In the genomic region with DNA sequence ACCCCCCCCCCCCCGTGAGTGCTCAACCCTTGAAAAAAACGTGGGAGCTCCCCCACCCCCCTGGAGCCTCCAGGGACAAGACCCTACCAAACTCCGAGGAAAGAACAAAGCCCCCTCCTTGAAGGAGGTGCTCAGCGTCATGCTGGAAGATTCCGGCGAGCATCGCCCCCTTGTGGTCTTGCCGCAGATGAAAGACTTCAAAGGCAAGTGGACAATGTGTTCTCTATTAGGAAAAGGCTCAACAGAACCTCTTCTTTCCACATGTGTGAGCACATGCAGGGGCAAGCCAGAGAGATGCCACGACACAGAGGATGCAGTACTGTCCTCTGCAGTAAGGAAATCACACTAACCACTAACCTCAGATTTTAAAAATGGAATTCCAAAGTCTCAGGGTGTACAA, we compare ENCODE assay signal across 8 mouse cellular contexts. TPM values are rescaled to one million over a fixed set of nuclear protein-coding genes. Genes with fewer than 3 reads are reported as not detected.
DNase-seq lines count a peak whose midpoint lies in the region; ATAC-seq and TF ChIP-seq lines count a peak whose summit lies in the region.

No protein-coding gene starts in this region.

- TF ChIP-seq CTCF in liver, adult 2 months (IDR thresholded peaks at IDR 0.05; ENCODE audit: low read depth, low read length), result peak; percentile 86

- TF ChIP-seq POLR2A in liver, adult 2 months (IDR thresholded peaks at IDR 0.05; ENCODE audit: extremely low read depth, insufficient read depth, low read length), result no peak

- H3K4me1 ChIP-seq in liver, adult 2 months (ENCODE audit: control insufficient read depth, insufficient read depth, low read length), result no peaks in the 10 kb centered on the region
- no peaks in the 10 kb centered on the region for H3K4me1 ChIP-seq in liver, embryonic 12.5 days
- peaks cover 6% of the 10 kb centered on the region; the same call in 1 of the 2 replicates for H3K4me1 ChIP-seq in neural tube, embryonic 11.5 days (ENCODE audit: control insufficient read depth, insufficient read depth, low read length)

- intact Hi-C loops in left cerebral cortex, postnatal 4 days (cut with DNase I), result loop anchor here (5.0 kb wide), 1 partner anchor 183 kb away; no protein-coding TSS in a partner anchor

- no peaks in the 10 kb centered on the region for H3K9me3 ChIP-seq in liver, embryonic 12.5 days (replicated peaks)
- H3K9me3 ChIP-seq in neural tube, embryonic 11.5 days (ENCODE audit: control insufficient read depth, low read length), result no peaks in the 10 kb centered on the region

- no peaks in the 10 kb centered on the region for H3K79me2 ChIP-seq in liver, adult 2 months (ENCODE audit: control insufficient read depth, insufficient read depth, low read length)

- WGBS in liver, adult 2 months, result 3% methylated on average over 9 of the region's 9 CpGs
- WGBS in liver, embryonic 12.5 days (ENCODE audit: insufficient replicate concordance), result 5% methylated on average over 9 of the region's 9 CpGs
- WGBS in neural tube, embryonic 11.5 days, result 0% methylated on average over 9 of the region's 9 CpGs

- H3K4me3 ChIP-seq in liver, adult 2 months (ENCODE audit: insufficient read depth, low read depth, low read length), result no peak overlapping the region
- H3K4me3 ChIP-seq in liver, embryonic 12.5 days, result no peak overlapping the region
- H3K4me3 ChIP-seq in neural tube, embryonic 11.5 days (ENCODE audit: low read depth, low read length), result no peak overlapping the region

- H3K4me2 ChIP-seq in liver, embryonic 12.5 days, result no peak overlapping the region
- peak overlapping the region; percentile 39 for H3K4me2 ChIP-seq in neural tube, embryonic 11.5 days (ENCODE audit: low read depth)

- no peaks in the 10 kb centered on the region for H3K36me3 ChIP-seq in liver, adult 2 months (ENCODE audit: control insufficient read depth, insufficient read depth, low read length)
- no peaks in the 10 kb centered on the region for H3K36me3 ChIP-seq in liver, embryonic 12.5 days
- H3K36me3 ChIP-seq in neural tube, embryonic 11.5 days (ENCODE audit: control insufficient read depth, insufficient read depth, low read length), result no peaks in the 10 kb centered on the region

- ATAC-seq in liver, embryonic 12.5 days, result no peak
- peak; percentile 72 for ATAC-seq in neural tube, embryonic 11.5 days (ENCODE audit: insufficient read depth, low FRiP score, low TSS enrichment)

- no peaks in the 10 kb centered on the region for H3K27me3 ChIP-seq in liver, adult 2 months (ENCODE audit: control insufficient read depth, insufficient read depth, low read length)
- no peaks in the 10 kb centered on the region for H3K27me3 ChIP-seq in liver, embryonic 12.5 days (replicated peaks)
- H3K27me3 ChIP-seq in neural tube, embryonic 11.5 days (ENCODE audit: control insufficient read depth, insufficient read depth, low read length), result no peaks in the 10 kb centered on the region

- no peak overlapping the region for H3K27ac ChIP-seq in liver, adult 2 months (replicated peaks; ENCODE audit: insufficient read depth, low read depth, low read length)
- H3K27ac ChIP-seq in liver, embryonic 12.5 days, result no peak overlapping the region
- no peak overlapping the region for H3K27ac ChIP-seq in neural tube, embryonic 11.5 days (ENCODE audit: low read depth, low read length)

- DNase-seq in liver, adult 2 months (ENCODE audit: extremely low read depth, low read depth, low spot score), result peak; percentile 23
- DNase-seq in embryo, embryonic 11.5 days (ENCODE audit: low read depth, low spot score), result peak; percentile 72
- DNase-seq in heart, adult 11 months, result peak; percentile 84
- DNase-seq in kidney, adult 18-20 months, result peak; percentile 51
- DNase-seq in left cerebral cortex, postnatal 4 days, result peak; percentile 83
- DNase-seq in neural tube, embryonic 11.5 days (ENCODE audit: low spot score), result peak; percentile 84
- peak; percentile 42 to 54 for DNase-seq in thymus, adult 18-20 months

- no peak overlapping the region for H3K9ac ChIP-seq in liver, adult 2 months (ENCODE audit: low read depth, low read length)
- H3K9ac ChIP-seq in liver, embryonic 12.5 days, result no peak overlapping the region
- no peak overlapping the region; the same call in 1 of the 2 replicates for H3K9ac ChIP-seq in neural tube, embryonic 11.5 days (ENCODE audit: low read length)

RNA-seq across cellular contexts. Expression of a gene that starts 46.2 kb away (rescaled TPM):
- total RNA-seq in liver, adult 2 months (2014; rRNA removed), result 0.13 TPM in 1 of 2 replicates, not detected in the other
- polyA plus RNA-seq in liver, adult 2 months (2012; rRNA removed), result 0.15 and 0.16 TPM in 2 replicates
- polyA plus RNA-seq in liver, embryonic 12.5 days (2016; fragmentation: Nextera tagmentation; extraction: Ambion mirVana), result 0.87 and 1.0 TPM in 2 replicates
- total RNA-seq in left cerebral cortex, postnatal 4 days (2021), result 1 to 10 TPM in 1 of 2 experiments, under 1 TPM in 1; 0.52 to 1.1 TPM
- 16.0 and 24.0 TPM in 2 replicates for polyA plus RNA-seq in neural tube, embryonic 11.5 days (2014; fragmentation: Nextera tagmentation; extraction: Ambion mirVana)

Comparison
In these comparisons a context has a peak if more than half of its experiments do, and no peak if none do; other contexts are left out.
1. DNase-seq: peak in every context shown above with its lines; median percentile 84 in heart, adult 11 months; 84 in neural tube, embryonic 11.5 days; 83 in left cerebral cortex, postnatal 4 days; 72 in embryo, embryonic 11.5 days; 51 in kidney, adult 18-20 months; 48 in thymus, adult 18-20 months; 23 in liver, adult 2 months.